Mouse (Mus musculus): Measurements from ENCODE around the gene Gm10318. TPM values are rescaled to one million over a fixed set of nuclear protein-coding genes. Genes with fewer than 3 reads are reported as not detected.

The Gm10318 gene
- not detected in 2 replicates for polyA plus RNA-seq (2015; fragmentation: Nextera tagmentation; extraction: Ambion mirVana)

- no peak within 1 kb of the TSS for H3K27ac ChIP-seq
These were observed at the start of gene Gm10318 for GRCm38 (mm10) chr10:77852559-77852958. Gene Gm10318 (plus strand): TSS chr10:77852859.

GRCm38 (mm10) chr10:77804095-77804494 is 48.6 kb upstream of the Gm10318 start:
- WGBS, result 87% methylated on average over 3 of the region's 3 CpGs
- H3K4me3 ChIP-seq (replicated peaks), result no peak overlapping the region

More at GRCm38 (mm10) chr10:77852559-77852958, at the start of gene Gm10318:
- H3K36me3 ChIP-seq, result no peaks in the 10 kb centered on the region
- no peaks in the 10 kb centered on the region for H3K27me3 ChIP-seq
- 0 out of 2 replicates have a peak, but pooled peaks cover 4% of the 10 kb centered on the region for H3K9me3 ChIP-seq
- H3K4me1 ChIP-seq (replicated peaks), result peaks cover 5% of the 10 kb centered on the region; the same call in 1 of the 2 replicates
- no peak within 1 kb of the TSS for H3K9ac ChIP-seq (replicated peaks)
- 72% methylated on average over 9 of the region's 9 CpGs for WGBS
- H3K4me2 ChIP-seq (replicated peaks), result no peak within 1 kb of the TSS
- no peak for ATAC-seq
- no peak within 1 kb of the TSS for H3K4me3 ChIP-seq (replicated peaks)

GRCm38 (mm10) chr10:77811743-77812142 is 40.9 kb upstream of the Gm10318 start, which contains the start of gene Gm9507:
Gene Gm9507 (minus strand): TSS chr10:77811843.
- H3K27me3 ChIP-seq, result no peaks in the 10 kb centered on the region
- H3K4me3 ChIP-seq (replicated peaks), result no peak within 1 kb of the TSS
- ATAC-seq, result no peak
- 71% methylated on average over 5 of the region's 5 CpGs for WGBS
- no peaks in the 10 kb centered on the region for H3K4me1 ChIP-seq (replicated peaks)
- H3K36me3 ChIP-seq, result no peaks in the 10 kb centered on the region
- no peak within 1 kb of the TSS for H3K9ac ChIP-seq (replicated peaks)
- peaks cover 5% of the 10 kb centered on the region; the same call in 1 of the 2 replicates for H3K9me3 ChIP-seq
- H3K4me2 ChIP-seq (replicated peaks), result no peak within 1 kb of the TSS
- no peak within 1 kb of the TSS for H3K27ac ChIP-seq

More at GRCm38 (mm10) chr10:77804095-77804494, 48.6 kb upstream of the Gm10318 start:
- Histone ChIP-seq H3K27ac (no peak overlapping the region), H3K4me1 (replicated peaks) (peaks cover 3% of the 10 kb centered on the region; the same call in 1 of the 2 replicates), H3K27me3 (no peaks in the 10 kb centered on the region), H3K4me2 (replicated peaks) (no peak overlapping the region), H3K36me3 (no peaks in the 10 kb centered on the region), H3K9me3 (peaks cover 5% of the 10 kb centered on the region; the same call in 1 of the 2 replicates), H3K9ac (replicated peaks) (no peak overlapping the region)
- no peak for ATAC-seq

DNA sequence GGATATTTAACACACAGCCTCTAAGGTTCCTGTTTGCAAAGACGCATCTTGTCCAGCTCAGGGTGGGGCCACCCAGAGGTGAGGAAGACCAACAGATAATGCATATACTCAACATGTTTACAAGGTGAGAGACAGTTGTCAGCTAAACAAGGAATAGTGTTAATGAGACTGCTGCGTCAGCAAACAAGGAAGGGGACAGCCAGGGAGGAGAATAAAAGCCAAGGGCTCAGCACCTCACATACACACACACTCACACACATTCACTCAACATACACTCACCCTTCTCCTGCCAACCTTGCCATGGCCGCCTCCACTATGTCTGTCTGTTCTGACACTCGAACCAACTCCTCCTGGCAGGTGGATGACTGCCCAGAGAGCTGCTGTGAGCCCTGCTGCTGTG is 38.3 kb upstream of the Gm10318 start, which contains the start of gene Gm2696:
Gm2696 (plus strand) TSS at position 301 of the 400 bp plus-strand sequence.
- Histone ChIP-seq H3K4me2 (replicated peaks) (no peak within 1 kb of the TSS), H3K9ac (replicated peaks) (no peak within 1 kb of the TSS), H3K27me3 (no peaks in the 10 kb centered on the region), H3K36me3 (no peaks in the 10 kb centered on the region), H3K9me3 (no peaks in the 10 kb centered on the region), H3K27ac (no peak within 1 kb of the TSS), H3K4me3 (replicated peaks) (no peak within 1 kb of the TSS), H3K4me1 (replicated peaks) (no peaks in the 10 kb centered on the region)
- ATAC-seq, result no peak
- WGBS, result 64% methylated on average over 4 of the region's 4 CpGs

GRCm38 (mm10) chr10:77815514-77815913 is 37.1 kb upstream of the Gm10318 start:
- Histone ChIP-seq H3K36me3 (no peaks in the 10 kb centered on the region), H3K9ac (replicated peaks) (no peak overlapping the region), H3K4me3 (replicated peaks) (no peak overlapping the region), H3K9me3 (no peaks in the 10 kb centered on the region), H3K4me1 (replicated peaks) (no peaks in the 10 kb centered on the region), H3K27me3 (no peaks in the 10 kb centered on the region), H3K27ac (no peak overlapping the region), H3K4me2 (replicated peaks) (no peak overlapping the region)
- WGBS, result 39% methylated on average over 5 of the region's 5 CpGs
- no peak for ATAC-seq

DNA sequence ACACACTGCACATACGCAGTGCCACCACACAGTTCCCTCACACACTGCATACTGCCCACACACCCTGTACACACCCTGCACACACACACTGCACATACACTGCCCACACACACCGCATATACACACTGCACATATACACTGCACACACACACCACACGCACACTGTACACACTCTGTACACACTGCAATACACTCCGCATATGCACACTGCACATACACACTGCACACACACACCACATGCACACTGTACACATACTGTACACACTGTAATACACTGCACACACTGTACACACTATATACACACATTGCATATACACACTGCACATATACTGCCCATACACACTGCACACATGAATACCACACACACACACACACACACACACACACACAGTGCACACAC is 34.1 kb upstream of the Gm10318 start:
- 96% methylated on average over 4 of the region's 4 CpGs for WGBS
- ATAC-seq, result peak; percentile 60
- H3K4me1 ChIP-seq (replicated peaks), result no peaks in the 10 kb centered on the region

DNA sequence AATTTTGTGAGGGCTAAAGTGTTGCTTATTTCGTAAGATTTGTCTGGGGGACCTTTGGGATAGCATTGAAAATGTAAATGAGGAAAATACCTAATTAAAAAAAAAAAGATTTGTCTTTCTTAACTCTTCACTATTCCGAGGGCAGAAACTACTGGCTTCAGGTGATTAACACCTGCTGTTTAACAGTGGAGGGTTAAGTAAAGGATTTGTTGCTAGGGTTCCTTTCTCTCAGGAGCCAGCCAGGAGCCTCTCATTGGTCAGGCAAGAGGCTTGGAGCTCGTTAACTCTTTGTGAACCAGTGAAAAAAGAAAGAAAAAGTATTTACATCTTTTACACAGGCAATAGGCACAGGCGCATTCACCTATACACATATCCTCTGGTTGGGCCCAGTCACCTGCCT is 33.5 kb upstream of the Gm10318 start:
- Histone ChIP-seq H3K9ac (replicated peaks) (no peak overlapping the region), H3K4me1 (replicated peaks) (no peaks in the 10 kb centered on the region), H3K27ac (no peak overlapping the region), H3K4me3 (replicated peaks) (no peak overlapping the region), H3K4me2 (replicated peaks) (no peak overlapping the region), H3K27me3 (no peaks in the 10 kb centered on the region), H3K9me3 (0 out of 2 replicates have a peak, but pooled peaks cover 3% of the 10 kb centered on the region), H3K36me3 (no peaks in the 10 kb centered on the region)
- WGBS, result 28% methylated on average over 4 of the region's 4 CpGs
- no peak for ATAC-seq

More for the DNA sequence above, 34.1 kb upstream of the Gm10318 start:
- no peaks in the 10 kb centered on the region for H3K36me3 ChIP-seq
- no peak overlapping the region for H3K4me3 ChIP-seq (replicated peaks)
- H3K27me3 ChIP-seq, result no peaks in the 10 kb centered on the region
- H3K27ac ChIP-seq, result no peak overlapping the region
- no peaks in the 10 kb centered on the region for H3K9me3 ChIP-seq
- H3K9ac ChIP-seq (replicated peaks), result no peak overlapping the region
- no peak overlapping the region for H3K4me2 ChIP-seq (replicated peaks)

GRCm38 (mm10) chr10:77826951-77827350 is 25.7 kb upstream of the Gm10318 start, which contains the start of gene Krtap10-4:
Gene Krtap10-4 (minus strand): TSS chr10:77827095.
- Histone ChIP-seq H3K4me3 (replicated peaks) (no peak within 1 kb of the TSS), H3K9me3 (0 out of 2 replicates have a peak, but pooled peaks cover 3% of the 10 kb centered on the region), H3K9ac (replicated peaks) (no peak within 1 kb of the TSS), H3K36me3 (no peaks in the 10 kb centered on the region), H3K4me1 (replicated peaks) (no peaks in the 10 kb centered on the region), H3K4me2 (replicated peaks) (no peak within 1 kb of the TSS), H3K27me3 (no peaks in the 10 kb centered on the region), H3K27ac (no peak within 1 kb of the TSS)
- 71% methylated on average over 6 of the region's 6 CpGs for WGBS
- no peak for ATAC-seq

DNA sequence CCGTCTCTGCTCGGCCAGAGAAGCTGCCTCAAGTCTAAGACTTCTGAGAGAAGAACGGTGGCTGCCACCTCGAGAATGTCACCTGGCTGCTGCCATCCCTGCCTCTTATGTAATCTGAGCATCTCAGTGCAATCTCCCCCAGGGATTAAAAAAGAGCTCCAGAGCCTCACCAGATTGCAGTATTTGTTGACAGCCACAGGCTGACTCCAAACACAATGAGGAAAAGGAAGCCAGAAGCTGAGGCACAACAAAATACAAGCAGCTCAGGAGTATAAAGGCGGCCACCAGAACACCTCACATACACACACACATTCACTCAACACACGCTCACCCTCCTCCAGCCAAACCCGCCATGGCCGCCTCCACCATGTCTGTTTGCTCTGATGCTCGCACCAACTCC is 17.0 kb upstream of the Gm10318 start, which contains the start of gene Krtap10-10:
Krtap10-10 (plus strand) TSS at position 301 of the 400 bp plus-strand sequence.
- WGBS, result 76% methylated on average over 9 of the region's 9 CpGs
- no peaks in the 10 kb centered on the region for H3K27me3 ChIP-seq
- H3K9me3 ChIP-seq, result no peaks in the 10 kb centered on the region; the same call in 1 of the 2 replicates
- no peak for ATAC-seq
- no peak within 1 kb of the TSS for H3K9ac ChIP-seq (replicated peaks)
- no peak within 1 kb of the TSS for H3K4me3 ChIP-seq (replicated peaks)
- H3K4me1 ChIP-seq (replicated peaks), result no peaks in the 10 kb centered on the region
- no peak within 1 kb of the TSS for H3K4me2 ChIP-seq (replicated peaks)
- no peaks in the 10 kb centered on the region for H3K36me3 ChIP-seq
- no peak within 1 kb of the TSS for H3K27ac ChIP-seq

- Histone ChIP-seq H3K27ac (no peak overlapping the region), H3K9ac (replicated peaks) (no peak overlapping the region), H3K4me3 (replicated peaks) (no peak overlapping the region), H3K4me1 (replicated peaks) (no peaks in the 10 kb centered on the region), H3K4me2 (replicated peaks) (no peak overlapping the region), H3K36me3 (no peaks in the 10 kb centered on the region), H3K27me3 (no peaks in the 10 kb centered on the region), H3K9me3 (peaks cover 14% of the 10 kb centered on the region; the same call in 1 of the 2 replicates)
- ATAC-seq, result no peak
- WGBS, result 74% methylated on average over 6 of the region's 6 CpGs
These were observed 13.7 kb upstream of the Gm10318 start for GRCm38 (mm10) chr10:77839006-77839405.

DNA sequence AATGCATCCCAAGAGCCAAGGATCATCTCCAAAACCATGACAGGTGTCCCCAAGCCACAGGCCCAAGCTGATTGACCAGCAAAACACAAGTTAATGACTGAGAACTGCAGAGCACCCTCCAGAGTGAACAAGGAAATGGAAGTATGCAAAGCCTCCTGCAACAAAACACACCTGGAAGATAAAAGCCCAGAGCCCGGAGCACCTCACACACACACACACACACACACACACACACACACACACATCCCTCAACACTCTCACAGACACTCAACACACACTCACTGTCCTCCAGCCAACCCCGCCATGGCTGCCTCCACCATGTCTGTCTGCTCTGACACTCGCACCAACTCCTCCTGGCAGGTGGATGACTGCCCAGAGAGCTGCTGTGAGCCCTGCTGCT is 6.2 kb upstream of the Gm10318 start, which contains the start of gene Gm36176:
Gm36176 (plus strand) TSS at position 301 of the 400 bp plus-strand sequence.
- Histone ChIP-seq H3K4me1 (replicated peaks) (no peaks in the 10 kb centered on the region), H3K27ac (no peak within 1 kb of the TSS), H3K4me2 (replicated peaks) (no peak within 1 kb of the TSS), H3K27me3 (no peaks in the 10 kb centered on the region), H3K36me3 (no peaks in the 10 kb centered on the region), H3K4me3 (replicated peaks) (no peak within 1 kb of the TSS), H3K9ac (replicated peaks) (no peak within 1 kb of the TSS), H3K9me3 (peaks cover 22% of the 10 kb centered on the region; the same call in 1 of the 2 replicates)
- 97% methylated on average over 3 of the region's 3 CpGs for WGBS
- ATAC-seq, result no peak

DNA sequence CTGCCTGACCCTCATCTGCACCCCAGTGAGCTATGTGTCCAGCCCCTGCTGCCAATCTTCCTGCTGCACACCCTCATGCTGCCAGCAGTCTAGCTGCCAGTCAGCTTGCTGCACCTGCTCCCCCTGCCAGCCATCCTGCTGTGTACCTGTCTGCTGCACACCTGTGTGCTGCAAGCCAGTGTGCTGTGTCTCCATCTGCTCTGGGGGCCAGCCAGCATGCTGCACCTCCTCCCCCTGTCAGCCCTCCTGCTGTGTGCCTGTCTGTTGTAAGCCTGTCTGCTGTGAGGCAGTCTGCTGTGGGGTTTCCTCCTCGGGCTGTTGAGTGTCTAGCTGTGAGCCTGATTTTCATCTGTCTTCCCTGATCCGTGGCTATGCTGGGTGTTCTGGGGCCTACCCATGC is 5.7 kb upstream of the Gm10318 start:
- ATAC-seq, result no peak
- no peak overlapping the region for H3K27ac ChIP-seq
- no peaks in the 10 kb centered on the region for H3K27me3 ChIP-seq
- 11% methylated on average over 2 of the region's 2 CpGs for WGBS
- H3K9me3 ChIP-seq, result peaks cover 22% of the 10 kb centered on the region; the same call in 1 of the 2 replicates
- H3K4me3 ChIP-seq (replicated peaks), result no peak overlapping the region
- no peaks in the 10 kb centered on the region for H3K4me1 ChIP-seq (replicated peaks)
- H3K4me2 ChIP-seq (replicated peaks), result no peak overlapping the region
- H3K9ac ChIP-seq (replicated peaks), result no peak overlapping the region
- H3K36me3 ChIP-seq, result no peaks in the 10 kb centered on the region

All from midbrain, embryonic 13.5 days (tissue).